Mouse (Mus musculus): ENCODE data around the gene Akr1cl.

Akr1cl gene

GRCm38 (mm10) chr1:65028206-65028605, 4.4 kb downstream of the Akr1cl start:
- ChIA-PET POLR2A (interaction anchor here in 1 of 4 experiments (0.7 kb wide), 1 partner anchor 1216 kb away, joined by 3 read pairs; no protein-coding TSS in a partner anchor), CTCF (no interaction called here)

- POLR2A ChIA-PET = interaction anchor here in 1 of 4 experiments (1.2 kb wide), 1 partner anchor 322 kb away, joined by 3 read pairs; the partner anchor contains the start of gene Ccnyl1
- CTCF ChIA-PET = interaction anchor here in 1 of 4 experiments (1.3 kb wide), 1 partner anchor 308 kb away, joined by 4 read pairs; no protein-coding TSS in a partner anchor
These were observed 19.8 kb downstream of the Akr1cl start for GRCm38 (mm10) chr1:65012726-65013125.

GRCm38 (mm10) chr1:65010153-65010552, 22.4 kb downstream of the Akr1cl start:
- CTCF ChIA-PET = interaction anchor here in 3 of 4 experiments (0.5 to 2.1 kb wide), 10 partner anchors 12 to 1080 kb away, joined by 3 to 12 read pairs (median 3); no protein-coding TSS in a partner anchor
- POLR2A ChIA-PET = interaction anchor here in 1 of 4 experiments (1.0 to 1.4 kb wide), 2 partner anchors 11 to 168 kb away, joined by 3 to 4 read pairs; no protein-coding TSS in a partner anchor

- POLR2A ChIA-PET = no interaction called here
- CTCF ChIA-PET = interaction anchor here in 1 of 4 experiments (0.6 kb wide), 1 partner anchor 315 kb away, joined by 3 read pairs; the partner anchor contains the start of gene Ccnyl1
These were observed 27.0 kb downstream of the Akr1cl start for GRCm38 (mm10) chr1:65005575-65005974.

GRCm38 (mm10) chr1:65004526-65004925, 28.0 kb downstream of the Akr1cl start:
- ChIA-PET CTCF (no interaction called here), POLR2A (no interaction called here)

- POLR2A ChIA-PET = interaction anchor here in 2 of 4 experiments (0.5 to 1.0 kb wide), 3 partner anchors 10 to 180 kb away, joined by 3 to 5 read pairs (median 3); no protein-coding TSS in a partner anchor
- CTCF ChIA-PET = no interaction called here
These were observed 39.4 kb downstream of the Akr1cl start for GRCm38 (mm10) chr1:64993206-64993605.

- CTCF ChIA-PET = no interaction called here
- POLR2A ChIA-PET = interaction anchor here in 1 of 4 experiments (1.6 kb wide), 1 partner anchor 9 kb away, joined by 6 read pairs; no protein-coding TSS in a partner anchor
These were observed 44.4 kb downstream of the Akr1cl start for GRCm38 (mm10) chr1:64988176-64988575.

GRCm38 (mm10) chr1:64986120-64986519, 46.4 kb downstream of the Akr1cl start:
- POLR2A ChIA-PET = interaction anchor here in 3 of 4 experiments (1.0 to 1.5 kb wide), 4 partner anchors 256 to 369 kb away, joined by 3 to 4 read pairs (median 3); partner anchors contain the start of genes Ccnyl1 (in 1 of the 3) and Mettl21a (in 1 of the 3)
- CTCF ChIA-PET = interaction anchor here (0.5 to 1.4 kb wide), 23 partner anchors 10 to 841 kb away, joined by 3 to 12 read pairs (median 4); partner anchors contain the start of genes Fzd5 (in 1 of the 4) and Plekhm3 (in 1 of the 4)

GRCm38 (mm10) chr1:64983247-64983646, 49.3 kb downstream of the Akr1cl start:
- POLR2A ChIA-PET = interaction anchor here in 3 of 4 experiments (0.6 to 2.5 kb wide), 9 partner anchors 10 to 246 kb away, joined by 3 to 8 read pairs (median 3); partner anchors contain the start of genes Fzd5 (in 2 of the 3) and Plekhm3 (in 1 of the 3)
- CTCF ChIA-PET = interaction anchor here in 3 of 4 experiments (0.6 to 2.1 kb wide), 4 partner anchors 65 to 278 kb away, joined by 3 to 5 read pairs (median 4); no protein-coding TSS in a partner anchor

- ChIA-PET POLR2A (interaction anchor here in 2 of 4 experiments (0.6 to 1.4 kb wide), 5 partner anchors 9 to 1416 kb away, joined by 3 to 6 read pairs (median 3); no protein-coding TSS in a partner anchor), CTCF (interaction anchor here in 1 of 4 experiments (0.7 kb wide), 1 partner anchor 34 kb away, joined by 3 read pairs; no protein-coding TSS in a partner anchor)
These were observed 54.2 kb downstream of the Akr1cl start for GRCm38 (mm10) chr1:64978321-64978799.

GRCm38 (mm10) chr1:64975346-64975745, 57.2 kb downstream of the Akr1cl start:
- CTCF ChIA-PET = interaction anchor here in 2 of 4 experiments (0.9 to 1.7 kb wide), 6 partner anchors 11 to 258 kb away, joined by 3 to 6 read pairs (median 4); no protein-coding TSS in a partner anchor

GRCm38 (mm10) chr1:64970685-64971084, 61.9 kb downstream of the Akr1cl start:
- ChIA-PET CTCF (no interaction called here), POLR2A (interaction anchor here in 1 of 4 experiments (1.3 to 2.5 kb wide), 4 partner anchors 12 to 16 kb away, joined by 3 to 9 read pairs (median 6); partner anchors contain the start of gene Plekhm3)

More at GRCm38 (mm10) chr1:64975346-64975745, 57.2 kb downstream of the Akr1cl start:
- POLR2A ChIA-PET = interaction anchor here in 3 of 4 experiments (0.7 to 1.5 kb wide), 5 partner anchors 19 to 443 kb away, joined by 4 to 9 read pairs (median 6); partner anchors contain the start of genes Ccnyl1 (in 2 of the 3), Creb1 (in 1 of the 3), Mettl21a (in 1 of the 3) and Plekhm3 (in 1 of the 3)
